Mouse (Mus musculus) T-helper 17 cell (primary cell): ENCODE measurements around the gene Psmd5.

Experiments used
- in situ Hi-C, 2 experiments: fragments of 300-600 bp; cut with MboI, MseI; formaldehyde crosslinking; loops; 1 replicate in 1 of 2; 2 replicates in 1 of 2; pipeline ENCODE4 v1.15.1; 2025; ENCODE audit warnings: high pct_unique_total_duplicates in 2 of 2

Gene Psmd5

DNA sequence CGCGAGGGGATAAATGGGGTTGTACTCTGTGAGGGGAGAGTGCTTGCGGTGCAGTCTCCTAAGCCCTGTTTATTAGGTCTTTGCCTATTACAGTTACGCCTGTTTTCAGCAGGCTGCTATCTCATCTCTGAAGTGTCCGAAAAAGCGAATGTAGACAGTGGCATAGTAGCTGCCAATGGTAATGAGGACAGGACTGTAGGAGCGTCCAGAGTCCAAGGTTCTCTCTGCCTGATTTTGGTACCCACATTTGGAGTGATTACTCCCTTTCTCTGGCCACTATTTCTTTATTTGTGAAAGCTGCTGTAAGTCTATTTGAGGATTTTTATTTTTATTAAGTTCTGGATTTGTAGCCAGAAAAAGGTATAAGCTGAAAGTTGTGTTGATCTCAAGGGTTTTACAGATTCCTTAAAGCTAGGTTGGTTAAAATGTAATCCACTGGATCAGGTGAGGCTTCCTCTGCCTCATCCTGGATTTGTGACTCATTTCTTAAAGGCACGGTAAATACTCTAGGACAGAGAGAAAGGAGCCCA lies at the start of gene Psmd5:
Gene Psmd5 (minus strand): TSS at position 153 of the 530 bp plus-strand sequence.
- in situ Hi-C loops, result loop anchor here (5.0 to 25.0 kb wide), 2 partner anchors 92 to 463 kb away; partner anchors contain the start of gene Mapkap1 (in 1 of the 2)

DNA sequence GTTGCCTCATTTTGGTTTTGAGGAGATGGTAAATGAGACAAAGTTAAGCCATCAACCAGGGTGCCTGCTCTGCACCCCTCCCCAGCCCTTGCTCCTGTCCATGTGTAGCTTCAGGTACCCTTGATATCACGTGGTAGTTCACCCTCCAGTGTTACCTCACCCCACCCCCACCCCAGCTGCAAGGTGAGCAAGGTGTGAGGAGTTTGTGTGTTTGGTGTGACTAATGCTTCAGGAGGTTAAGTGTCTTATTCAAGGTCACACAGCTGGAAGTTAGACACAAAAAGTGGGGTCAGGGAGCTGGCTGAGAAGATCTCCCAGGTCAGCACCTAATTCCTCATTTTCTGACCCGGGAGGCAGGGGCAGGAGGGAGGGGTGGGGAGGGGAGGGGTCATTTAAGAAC lies 48.0 kb upstream of the Psmd5 start:
- in situ Hi-C loops, result no loop called here

DNA sequence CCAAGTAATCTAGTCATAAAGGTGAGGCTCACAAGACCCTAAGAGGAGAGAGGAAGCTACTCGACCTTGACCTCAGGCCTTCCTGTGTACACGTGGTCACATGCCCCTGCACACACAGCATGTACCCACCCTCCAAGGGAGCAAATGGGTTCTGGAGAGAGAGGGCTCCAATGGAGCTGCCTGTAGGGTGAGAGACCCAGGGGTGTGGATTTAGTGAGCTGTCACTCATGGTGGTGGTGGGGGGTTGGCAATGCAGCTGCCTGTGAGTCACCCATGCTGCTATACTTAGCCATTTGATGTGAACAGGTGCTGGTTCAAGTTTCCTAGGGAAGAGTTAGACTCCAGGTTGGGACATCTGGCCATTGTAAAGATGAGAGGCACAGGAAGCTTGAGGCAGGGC lies 45.4 kb upstream of the Psmd5 start:
- in situ Hi-C loops, result no loop called here

DNA sequence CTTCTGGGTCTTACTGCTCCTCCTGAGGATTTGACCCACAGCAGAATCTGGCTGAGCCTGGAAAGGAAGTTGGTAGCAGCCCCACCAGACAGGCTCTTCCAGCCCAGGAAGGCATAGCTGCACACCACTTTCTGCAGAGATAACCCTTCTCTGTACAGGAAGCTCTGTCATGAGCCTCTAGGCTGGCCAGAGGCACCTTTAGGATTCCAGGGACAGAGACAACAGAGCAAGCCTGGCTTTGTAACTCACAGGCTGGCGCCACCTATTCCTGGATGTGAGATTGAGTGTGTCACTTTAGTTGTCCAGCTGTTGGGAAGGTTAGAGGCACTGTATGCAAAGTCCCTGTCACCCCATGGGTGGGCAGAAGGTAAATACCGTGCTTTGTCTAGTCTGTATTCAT lies 40.3 kb upstream of the Psmd5 start:
- in situ Hi-C loops, result no loop called here

DNA sequence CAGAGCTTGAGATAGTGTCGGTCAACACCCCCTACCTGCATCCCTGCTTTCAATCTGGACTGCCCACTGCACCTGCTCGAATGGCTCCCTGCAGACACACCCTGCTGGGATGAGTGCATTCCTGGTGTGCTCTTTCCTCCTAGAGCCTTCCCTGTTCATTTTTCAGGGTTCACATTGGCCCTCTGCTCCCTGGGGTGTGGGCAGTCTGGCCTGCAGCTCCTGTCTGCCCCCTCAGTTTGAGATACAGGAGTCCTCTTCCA lies 40.0 kb upstream of the Psmd5 start:
- in situ Hi-C loops, result loop anchor here (5.0 kb wide), 1 partner anchor 43 kb away; no protein-coding TSS in a partner anchor

- in situ Hi-C loops, result loop anchor here (5.0 kb wide), 1 partner anchor 43 kb away; no protein-coding TSS in a partner anchor
Observed at GRCm38 (mm10) chr2:34914069-34914822, 39.5 kb upstream of the Psmd5 start.

DNA sequence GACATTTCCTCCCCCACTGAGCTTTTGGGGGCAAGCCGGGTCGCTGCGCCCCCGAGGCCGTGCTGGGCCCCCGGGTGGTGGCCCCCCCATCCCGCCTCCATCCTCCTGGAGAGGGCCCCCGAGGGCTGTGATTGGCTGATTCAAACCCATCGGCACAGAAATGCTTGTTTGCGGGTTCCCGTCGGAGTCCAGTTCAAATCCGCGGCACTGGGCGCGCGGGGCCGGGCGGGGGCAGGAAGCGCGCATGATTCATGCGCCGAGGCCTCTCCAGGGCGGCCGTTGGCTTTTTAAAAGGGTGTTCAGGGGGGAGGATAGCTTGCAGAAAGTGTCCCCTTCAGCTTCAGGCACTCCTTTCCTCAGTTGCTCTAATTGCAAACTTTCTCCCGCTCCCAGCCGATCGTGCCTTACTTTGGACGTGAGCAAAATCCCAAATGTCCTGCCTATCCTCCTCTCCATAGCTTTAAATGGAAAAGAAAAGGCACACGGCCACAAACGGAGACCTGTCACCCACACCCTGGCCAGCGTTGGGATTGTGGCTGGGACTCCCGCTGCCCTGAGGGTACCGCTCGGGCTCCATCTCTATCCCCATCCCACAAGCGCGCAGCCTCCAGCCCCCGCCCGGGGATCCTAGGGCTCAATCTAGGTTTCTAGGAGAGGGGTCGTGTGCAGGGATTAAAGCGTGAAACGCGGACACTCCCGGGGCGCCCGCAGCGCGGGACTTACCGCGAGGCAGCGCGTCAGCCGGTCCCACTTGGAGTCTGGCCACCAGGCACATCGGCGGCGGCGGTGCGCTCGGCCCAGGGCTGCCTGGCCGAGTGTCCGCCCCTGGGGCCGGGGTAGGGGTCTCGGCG lies 38.7 kb upstream of the Psmd5 start, which contains the start of gene Phf19:
Gene Phf19 (minus strand): TSS at position 809 of the 851 bp plus-strand sequence.
- in situ Hi-C loops, result loop anchor here (5.0 kb wide), 1 partner anchor 44 kb away; no protein-coding TSS in a partner anchor

DNA sequence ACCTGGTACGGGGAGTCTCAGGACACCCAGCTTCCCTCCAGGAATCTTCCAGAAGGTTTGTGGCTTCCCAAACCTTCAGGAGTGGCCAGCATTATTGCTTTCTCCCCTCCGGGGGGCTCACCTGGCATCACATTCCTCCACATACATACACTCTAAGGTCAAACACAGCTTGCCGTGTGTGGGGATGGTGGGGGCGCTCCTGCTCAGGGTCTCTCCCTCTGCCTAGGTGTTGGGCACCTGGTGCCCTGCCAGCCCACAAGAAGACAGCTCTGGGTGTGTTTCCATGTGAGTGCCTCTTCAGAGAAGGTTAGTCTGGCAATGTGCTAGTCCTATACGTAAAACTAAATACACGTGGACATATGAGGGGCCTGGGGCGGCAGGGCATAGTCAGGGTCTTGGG lies 37.8 kb upstream of the Psmd5 start:
- in situ Hi-C loops, result loop anchor here (5.0 kb wide), 1 partner anchor 45 kb away; no protein-coding TSS in a partner anchor

GRCm38 (mm10) chr2:34911871-34912270 lies 37.1 kb upstream of the Psmd5 start:
- in situ Hi-C loops, result loop anchor here (5.0 kb wide), 1 partner anchor 45 kb away; no protein-coding TSS in a partner anchor

GRCm38 (mm10) chr2:34909719-34910118 lies 35.0 kb upstream of the Psmd5 start:
- in situ Hi-C loops, result loop anchor here (5.0 to 10.0 kb wide), 2 partner anchors 48 to 1025 kb away; partner anchors contain the start of gene Mvb12b (in 1 of the 2)

DNA sequence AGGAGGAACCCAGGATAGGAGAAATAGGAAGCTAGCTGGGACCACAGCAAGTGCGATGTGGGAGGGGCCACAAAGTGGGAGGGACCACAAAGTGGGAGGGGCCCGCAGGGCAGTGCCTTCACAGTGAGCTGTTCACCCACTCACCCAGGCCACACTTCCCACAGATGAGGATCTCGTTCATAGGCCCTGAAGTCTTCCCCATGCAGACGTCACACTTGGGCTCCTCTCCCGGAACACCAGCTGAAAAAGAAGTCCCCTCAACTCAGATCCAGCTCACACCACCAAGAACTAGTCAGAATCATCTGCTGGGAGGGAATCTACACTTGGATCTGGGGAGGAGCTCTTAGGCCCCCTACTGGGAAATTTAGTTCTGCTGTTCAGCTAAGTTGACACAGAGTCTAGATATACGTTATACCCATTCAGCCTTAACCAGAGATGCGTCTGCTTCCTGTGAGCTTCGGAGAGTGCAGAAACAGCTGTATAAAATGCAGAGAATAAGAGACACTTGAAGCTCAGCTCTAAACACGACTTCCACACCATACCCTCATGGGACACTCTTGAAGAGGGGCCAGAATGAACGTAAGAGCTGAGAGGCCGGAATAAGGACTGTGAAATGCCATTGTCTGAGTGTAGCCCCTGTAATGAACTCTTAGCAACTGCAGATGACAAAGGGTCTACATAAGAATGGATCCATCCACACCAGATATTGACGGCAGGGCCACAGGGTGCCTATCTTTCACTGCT lies 32.3 kb upstream of the Psmd5 start:
- in situ Hi-C loops, result loop anchor here in 1 of 2 experiments (10.0 kb wide), 1 partner anchor 1022 kb away; the partner anchor contains the start of gene Mvb12b

DNA sequence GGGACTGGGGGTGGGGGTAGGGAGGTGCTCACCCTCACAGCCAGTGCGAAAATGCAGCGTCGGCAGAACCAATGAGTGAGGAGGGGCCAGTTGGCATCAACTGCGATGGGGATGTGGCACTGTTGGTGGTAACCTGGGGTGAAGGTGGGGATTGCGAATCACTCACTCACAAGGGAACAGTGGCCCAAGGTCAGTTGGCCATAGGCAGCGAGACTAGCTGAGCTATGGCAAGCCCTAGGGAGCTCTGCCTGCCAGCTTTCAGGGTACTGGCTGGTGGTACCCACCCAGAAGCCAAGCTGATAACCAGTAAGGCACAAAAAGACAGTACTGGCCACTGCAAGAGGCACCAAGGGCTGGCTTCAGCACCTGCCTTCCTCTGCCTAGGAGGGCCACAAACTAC lies 31.7 kb upstream of the Psmd5 start:
- in situ Hi-C loops, result loop anchor here in 1 of 2 experiments (10.0 kb wide), 1 partner anchor 1022 kb away; the partner anchor contains the start of gene Mvb12b

DNA sequence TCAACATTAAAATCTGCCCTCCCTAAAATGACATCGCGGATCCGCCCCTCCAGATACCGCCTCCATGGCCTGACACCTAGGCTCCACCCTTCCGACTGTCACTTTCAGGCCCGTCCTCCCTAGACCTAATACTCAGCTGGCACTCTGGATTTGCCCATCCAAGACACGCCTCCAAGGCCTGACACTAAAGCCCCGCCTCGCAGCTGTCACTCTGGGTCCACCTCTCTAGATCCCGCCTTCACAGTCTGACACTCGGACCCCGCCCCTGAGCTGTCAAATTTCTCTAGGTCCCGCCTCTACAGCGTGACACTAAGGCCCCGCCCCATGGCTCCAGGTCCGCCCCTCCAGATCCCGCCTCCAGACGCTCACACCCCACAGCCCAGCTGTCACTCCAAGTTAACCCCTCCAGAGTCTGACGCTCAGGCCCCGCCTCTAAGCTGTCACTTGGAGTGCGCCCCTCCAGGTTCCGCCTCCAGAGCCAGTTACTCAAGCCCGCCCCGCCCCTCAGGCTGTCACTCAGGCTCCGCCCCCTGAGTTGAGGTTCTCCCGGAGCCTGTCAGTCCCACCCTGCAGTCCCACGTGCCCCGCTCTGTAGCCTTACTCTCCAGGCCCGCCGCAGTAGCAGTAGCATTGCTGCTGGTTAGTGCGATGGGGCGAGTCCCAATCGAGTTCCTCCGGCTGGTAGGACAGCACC lies 30.2 kb upstream of the Psmd5 start:
- in situ Hi-C loops, result loop anchor here in 1 of 2 experiments (10.0 kb wide), 1 partner anchor 1020 kb away; the partner anchor contains the start of gene Mvb12b

DNA sequence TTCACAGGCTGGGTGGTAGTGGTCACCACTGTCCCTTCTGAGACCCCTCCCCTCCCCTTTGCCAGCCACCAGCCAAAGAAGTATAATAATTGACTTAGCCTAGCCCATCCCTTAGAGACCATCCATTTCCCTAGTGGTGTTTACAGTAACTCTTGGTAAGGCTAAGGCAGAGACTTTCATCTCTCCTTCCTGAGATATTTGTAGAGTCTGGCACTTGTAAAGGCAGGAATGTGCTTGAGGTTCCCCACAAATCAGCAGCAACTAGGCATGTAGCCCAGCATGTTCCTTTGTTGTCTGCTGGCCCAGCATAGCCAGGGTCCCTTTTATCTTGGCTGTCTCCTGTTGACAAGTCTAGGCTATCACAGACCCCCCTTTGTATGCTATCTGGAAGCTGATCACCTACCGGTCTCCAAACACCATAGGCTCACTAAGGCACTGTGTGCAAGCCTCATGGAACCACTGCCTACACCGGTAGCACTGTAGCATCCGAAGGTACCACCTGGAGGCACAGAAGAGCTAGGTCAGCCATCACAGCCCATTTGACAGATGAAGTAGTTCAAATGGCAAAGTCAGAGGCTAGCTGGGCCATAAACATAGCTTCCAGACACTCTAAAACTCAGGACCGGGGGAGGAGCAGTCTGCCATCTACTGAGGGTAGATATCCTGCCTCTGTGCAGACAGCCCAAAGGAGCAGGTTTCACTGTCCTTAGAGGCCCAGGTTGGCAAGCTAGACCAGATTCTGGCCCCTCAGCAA lies 29.1 kb upstream of the Psmd5 start:
- in situ Hi-C loops, result loop anchor here in 1 of 2 experiments (10.0 kb wide), 1 partner anchor 1019 kb away; the partner anchor contains the start of gene Mvb12b

DNA sequence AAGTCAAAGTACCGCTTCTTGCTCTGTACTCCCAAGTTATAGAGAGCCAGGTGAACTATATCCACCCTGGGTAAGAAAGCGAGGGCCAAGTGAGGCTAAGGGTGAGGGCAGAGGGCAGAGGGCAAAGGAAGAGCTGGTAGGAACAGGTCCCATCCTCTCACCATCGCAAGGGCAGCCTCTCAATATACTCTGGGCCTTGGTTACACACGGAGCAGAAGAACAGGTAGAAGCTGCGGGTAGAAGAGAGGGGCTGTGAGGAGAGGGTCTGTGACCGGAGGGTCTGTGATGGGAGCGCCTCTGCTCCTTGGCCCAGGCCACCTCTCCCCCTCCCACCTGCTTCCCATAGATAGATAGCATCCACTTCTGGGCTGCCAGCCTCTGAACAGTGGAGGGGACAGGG lies 28.4 kb upstream of the Psmd5 start:
- in situ Hi-C loops, result loop anchor here in 1 of 2 experiments (10.0 kb wide), 1 partner anchor 1018 kb away; the partner anchor contains the start of gene Mvb12b

DNA sequence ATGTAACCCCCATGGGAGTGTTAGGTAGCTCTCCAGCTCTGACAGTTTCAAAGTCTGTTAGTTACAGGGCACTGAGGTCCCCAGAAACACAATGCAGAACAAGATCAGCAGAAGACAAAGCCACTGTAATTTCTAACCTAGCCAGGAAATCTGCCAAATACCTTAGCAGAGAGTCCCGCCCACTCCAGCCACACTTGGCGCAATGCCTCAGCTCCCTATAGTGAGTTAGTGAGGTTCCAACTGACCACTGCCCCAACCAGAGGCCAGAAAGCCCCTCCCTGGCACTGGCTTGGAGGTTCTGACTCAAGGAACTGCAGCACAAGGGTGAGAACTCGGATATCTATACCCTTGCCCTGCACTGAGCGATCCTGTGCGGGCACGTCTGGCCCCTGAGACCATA lies 28.0 kb upstream of the Psmd5 start:
- in situ Hi-C loops, result loop anchor here in 1 of 2 experiments (10.0 kb wide), 1 partner anchor 1018 kb away; the partner anchor contains the start of gene Mvb12b

DNA sequence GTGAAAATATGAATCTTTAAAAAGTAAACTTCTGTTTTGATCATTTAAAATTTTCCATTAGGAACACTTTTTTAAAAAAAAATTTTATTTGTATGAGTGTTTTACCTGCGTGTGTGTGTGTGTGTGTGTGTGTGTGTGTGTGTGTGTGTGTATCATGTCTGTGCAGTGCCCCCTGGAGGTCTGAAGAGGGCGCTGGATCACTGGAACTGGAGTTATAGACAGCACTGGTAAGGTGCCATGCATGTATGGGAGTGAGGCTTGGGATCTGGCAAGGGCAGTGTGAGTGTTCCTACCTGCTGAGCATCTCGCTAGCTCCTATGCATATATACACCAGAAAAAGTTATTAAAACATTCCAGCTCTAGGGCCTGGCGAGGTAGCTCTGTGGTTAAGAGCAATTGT lies 27.0 kb upstream of the Psmd5 start:
- in situ Hi-C loops, result loop anchor here in 1 of 2 experiments (10.0 kb wide), 1 partner anchor 1017 kb away; the partner anchor contains the start of gene Mvb12b

DNA sequence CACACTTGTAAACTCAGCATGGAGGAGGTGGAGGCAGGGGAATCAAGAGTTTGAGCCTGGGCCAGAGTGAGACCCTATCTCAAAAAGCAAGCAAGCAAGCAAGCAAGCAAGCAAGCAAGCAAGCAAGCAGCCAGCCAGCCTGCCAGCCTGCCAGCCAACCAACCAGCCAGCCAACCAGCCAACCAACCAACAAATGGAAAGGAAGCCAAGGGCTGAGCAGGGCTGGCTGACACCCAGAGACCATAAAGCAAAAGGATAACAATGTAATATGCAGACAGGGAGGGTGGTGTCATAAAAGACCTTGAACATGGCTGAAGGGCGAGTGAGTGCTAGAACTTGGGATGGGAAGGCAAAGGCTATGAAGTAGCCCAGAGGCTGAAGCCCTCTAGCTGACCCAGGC lies 25.6 kb upstream of the Psmd5 start:
- in situ Hi-C loops, result loop anchor here in 1 of 2 experiments (10.0 kb wide), 1 partner anchor 1016 kb away; the partner anchor contains the start of gene Mvb12b

- in situ Hi-C loops, result loop anchor here in 1 of 2 experiments (10.0 to 25.0 kb wide), 2 partner anchors 487 to 1015 kb away; partner anchors contain the start of genes Mapkap1 and Mvb12b
Observed at GRCm38 (mm10) chr2:34899682-34900081, 24.9 kb upstream of the Psmd5 start.
